Mouse (Mus musculus): ENCODE measurements around the gene 4930467E23Rik. TPM values are rescaled to one million over a fixed set of nuclear protein-coding genes. Genes with fewer than 3 reads are reported as not detected.
A peak's percentile ranks its signal among the peaks of the same experiment; 100 is the strongest.
"Not testable (repeated sequence)": the region's sequence is repeated elsewhere in the genome, so short reads cannot be mapped to it uniquely, and the experiment has no call there.

4930467E23Rik gene
- total RNA-seq, 2 experiments from 2014 or later: 0.95 to 1.1 TPM

GRCm38 (mm10) chr8:19754178-19754577, 24.8 kb downstream of the 4930467E23Rik start:
- DNase-seq (ENCODE audit: low spot score in 2 of 2); H3K27ac ChIP-seq; H3K4me3 ChIP-seq: not testable (repeated sequence)

- not testable (repeated sequence) for H3K27ac ChIP-seq; DNase-seq (ENCODE audit: low spot score in 2 of 2); H3K4me3 ChIP-seq
These were observed 25.6 kb downstream of the 4930467E23Rik start for GRCm38 (mm10) chr8:19754961-19755360.

DNA sequence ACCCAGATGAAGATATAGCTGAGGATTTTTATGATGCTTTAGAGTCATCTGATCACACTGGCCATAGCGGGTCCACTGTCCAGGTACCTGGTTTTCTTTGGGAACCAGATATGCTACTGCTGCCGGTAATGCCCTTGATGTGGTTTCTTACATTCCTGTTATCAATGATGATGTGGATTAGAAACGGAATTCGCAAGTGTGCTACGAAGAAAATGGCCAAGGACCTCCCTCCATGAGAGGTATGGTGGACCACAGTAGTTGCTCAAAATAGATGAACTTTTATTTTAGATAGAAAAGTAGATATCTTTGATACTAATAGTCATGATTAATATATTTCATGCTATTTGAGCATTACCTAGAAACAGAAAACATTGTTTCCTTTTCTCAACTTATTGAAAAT, 32.3 kb downstream of the 4930467E23Rik start:
- H3K4me3 ChIP-seq; H3K27ac ChIP-seq; DNase-seq (ENCODE audit: low spot score in 2 of 2): not testable (repeated sequence)

GRCm38 (mm10) chr8:19762860-19763592, 33.6 kb downstream of the 4930467E23Rik start:
- not testable (repeated sequence) for H3K27ac ChIP-seq; DNase-seq (ENCODE audit: low spot score in 2 of 2)

DNA sequence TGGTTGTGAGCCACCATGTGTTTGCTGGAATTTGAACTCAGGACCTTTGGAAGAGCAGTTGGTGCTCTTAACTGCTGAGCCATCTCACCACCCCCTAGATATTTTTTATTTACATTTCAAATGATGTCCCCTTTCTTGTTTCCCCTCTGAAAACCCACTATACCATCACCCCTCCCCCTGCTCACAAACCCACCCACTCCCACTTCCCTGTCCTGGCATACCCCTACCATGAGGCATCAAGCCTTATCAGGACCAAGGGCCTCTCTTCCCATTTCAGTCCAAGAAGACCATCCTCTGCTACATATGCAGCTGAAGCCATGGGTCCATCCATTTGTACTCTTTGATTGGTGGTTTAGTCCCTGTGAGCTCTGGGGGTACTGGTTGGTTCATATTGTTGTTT, 36.2 kb downstream of the 4930467E23Rik start:
- not testable (repeated sequence) for H3K4me3 ChIP-seq, H3K27ac ChIP-seq
- peak in 1 of 2 experiments; percentile 26 for DNase-seq (ENCODE audit: low spot score in 2 of 2)

More at GRCm38 (mm10) chr8:19762860-19763592, 33.6 kb downstream of the 4930467E23Rik start:
- not testable (repeated sequence) for H3K4me3 ChIP-seq

- DNase-seq (ENCODE audit: low spot score in 2 of 2): not testable (repeated sequence)
These were observed 44.1 kb downstream of the 4930467E23Rik start for GRCm38 (mm10) chr8:19773461-19773860.

GRCm38 (mm10) chr8:19776311-19776710, 46.9 kb downstream of the 4930467E23Rik start:
- not testable (repeated sequence) for DNase-seq (ENCODE audit: low spot score in 2 of 2); H3K27ac ChIP-seq; H3K4me3 ChIP-seq

More at GRCm38 (mm10) chr8:19773461-19773860, 44.1 kb downstream of the 4930467E23Rik start:
- not testable (repeated sequence) for H3K4me3 ChIP-seq, H3K27ac ChIP-seq

- H3K27ac ChIP-seq; DNase-seq (ENCODE audit: low spot score in 2 of 2): not testable (repeated sequence)
These were observed 48.1 kb downstream of the 4930467E23Rik start for GRCm38 (mm10) chr8:19777500-19777899.

GRCm38 (mm10) chr8:19778126-19778525, 48.8 kb downstream of the 4930467E23Rik start:
- not testable (repeated sequence) for DNase-seq (ENCODE audit: low spot score in 2 of 2); H3K27ac ChIP-seq; H3K4me3 ChIP-seq

More at GRCm38 (mm10) chr8:19777500-19777899, 48.1 kb downstream of the 4930467E23Rik start:
- not testable (repeated sequence) for H3K4me3 ChIP-seq

DNA sequence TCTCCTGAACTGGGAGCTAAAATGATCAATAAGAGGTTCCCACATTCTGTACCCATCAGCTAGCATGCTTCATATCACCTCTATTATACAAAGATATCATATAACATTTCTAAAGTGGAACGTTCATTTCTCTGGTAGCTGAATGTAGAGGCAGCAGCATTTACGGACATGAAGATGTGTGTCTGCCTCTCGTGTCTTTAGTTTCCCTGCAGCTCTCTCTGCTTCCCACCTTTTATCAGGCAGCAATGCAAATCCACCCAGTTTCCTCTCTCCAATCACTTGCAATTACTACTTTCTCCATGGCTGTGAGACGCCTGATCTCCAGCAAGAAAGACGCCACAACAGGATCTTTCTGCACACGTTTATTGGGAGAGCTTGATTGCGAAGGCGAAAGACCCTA, 49.5 kb downstream of the 4930467E23Rik start:
- H3K27ac ChIP-seq; DNase-seq (ENCODE audit: low spot score in 2 of 2); H3K4me3 ChIP-seq: not testable (repeated sequence)

DNA sequence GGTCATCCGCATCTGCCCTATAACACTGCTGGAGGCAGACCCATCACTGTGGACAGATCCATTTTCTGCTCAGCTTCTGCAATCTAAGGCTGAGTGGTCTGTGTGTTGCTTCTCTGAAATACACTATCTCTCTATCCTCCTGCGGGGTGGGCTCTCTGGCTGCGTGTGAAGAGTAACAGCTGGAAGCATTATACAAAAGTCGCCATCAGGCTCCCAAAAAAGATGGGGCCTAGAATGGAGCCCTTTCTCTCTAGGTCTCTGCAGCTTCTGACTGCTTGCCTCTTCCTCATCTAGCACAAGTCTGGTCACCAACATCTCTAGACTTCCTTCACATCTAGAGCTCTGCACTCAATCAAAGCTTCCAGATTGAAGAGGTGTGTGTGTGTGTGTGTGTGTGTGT, 50.8 kb downstream of the 4930467E23Rik start:
- not testable (repeated sequence) for H3K27ac ChIP-seq; H3K4me3 ChIP-seq; DNase-seq (ENCODE audit: low spot score in 2 of 2)

DNA sequence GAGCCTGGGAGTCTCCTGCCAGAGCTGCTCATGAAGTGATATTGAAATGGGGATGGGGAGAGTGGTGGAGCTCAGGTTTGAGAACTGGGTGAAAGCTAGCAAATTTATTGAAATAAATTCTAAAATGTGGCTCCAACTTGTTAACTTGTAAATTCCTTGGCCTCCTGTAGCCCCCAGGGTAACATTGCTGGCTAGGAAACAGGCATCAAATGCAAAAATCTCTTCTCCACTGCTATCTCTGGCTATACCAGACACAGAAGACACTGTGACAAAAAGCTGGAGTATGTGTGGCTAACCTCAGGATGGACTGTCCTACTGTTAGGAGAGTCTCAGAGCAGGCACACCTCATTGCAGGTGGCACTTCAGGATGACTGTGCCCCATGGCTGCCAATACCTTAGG, 51.3 kb downstream of the 4930467E23Rik start:
- H3K4me3 ChIP-seq; H3K27ac ChIP-seq; DNase-seq (ENCODE audit: low spot score in 2 of 2): not testable (repeated sequence)

GRCm38 (mm10) chr8:19781328-19782114, 52.1 kb downstream of the 4930467E23Rik start:
- not testable (repeated sequence) for H3K27ac ChIP-seq; H3K4me3 ChIP-seq; DNase-seq (ENCODE audit: low spot score in 2 of 2)

- not testable (repeated sequence) for H3K4me3 ChIP-seq; H3K27ac ChIP-seq; DNase-seq (ENCODE audit: low spot score in 2 of 2)
These were observed 53.4 kb downstream of the 4930467E23Rik start for GRCm38 (mm10) chr8:19782736-19783135.

DNA sequence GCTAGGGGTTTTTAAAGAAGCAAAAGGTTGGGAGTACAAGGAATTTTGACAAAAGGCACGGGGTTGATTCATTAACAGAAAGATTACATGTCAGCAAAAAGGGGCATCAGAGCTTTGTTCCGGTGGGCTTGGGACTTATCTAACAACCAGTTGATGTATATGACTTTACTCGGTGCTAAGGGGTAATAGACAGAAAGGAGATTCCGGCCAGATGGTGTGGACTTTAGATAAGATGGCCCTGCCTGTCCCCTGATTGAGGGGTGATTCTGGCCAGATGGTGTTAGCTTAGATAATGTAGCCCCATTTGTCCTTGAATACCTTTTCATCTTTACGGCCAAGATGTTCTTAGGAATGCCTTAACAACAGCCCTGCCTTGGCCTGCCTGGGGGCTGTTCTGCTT, 54.5 kb downstream of the 4930467E23Rik start:
- H3K27ac ChIP-seq; DNase-seq (ENCODE audit: low spot score in 2 of 2); H3K4me3 ChIP-seq: not testable (repeated sequence)
